Mouse (Mus musculus) MEL (cell line): ENCODE data around the gene 0610010K14Rik. TPM values are rescaled to one million over a fixed set of nuclear protein-coding genes. Genes with fewer than 3 reads are reported as not detected.

Source experiments
- polyA plus RNA-seq, 2 experiments: library from polyadenylated mRNA; stranded (reverse) in 1 of 2; unstranded in 1 of 2; fragments of >175 nt in 1 of 2; fragments of >200 nt in 1 of 2; gene quantifications; 2 replicates each; pipeline versions ENCODE4 v1.2.1 to v1.2.4; 2012; ENCODE audit warnings: low replicate concordance in 2 of 2, low read depth in 1 of 2; ENCODE audit not compliant: insufficient read length in 2 of 2, insufficient read depth in 1 of 2, missing spikeins in 1 of 2
- total RNA-seq: library from RNA; depleted of rRNA; stranded (reverse); fragments of 300-350 nt; gene quantifications from 2 replicates; pipeline ENCODE4 v1.2.3, GENCODE M21; 2012; rRNA removed

0610010K14Rik gene
- total and polyA plus RNA-seq, 3 experiments, result 60.4 to 189 TPM; not detected in 1

Other genes starting within 250 kb of the 0610010K14Rik start
- gene Gabarap, start 246.8 kb downstream of the 0610010K14Rik start, total RNA-seq, result 105 and 132 TPM in 2 replicates
- gene Gabarap, start 246.8 kb downstream of the 0610010K14Rik start, polyA plus RNA-seq, result 100 to 1,000 TPM in 1 of 2 experiments, not detected in 1; 241 TPM
- gene Phf23, start 242.1 kb downstream of the 0610010K14Rik start, total RNA-seq, result 88.2 and 112 TPM in 2 replicates
- gene Phf23, start 242.1 kb downstream of the 0610010K14Rik start, polyA plus RNA-seq, result 100 to 1,000 TPM in 1 of 2 experiments, not detected in 1; 108 TPM
- 40.1 and 41.9 TPM in 2 replicates for gene Dvl2, start 237.3 kb downstream of the 0610010K14Rik start, total RNA-seq
- 10 to 100 TPM in 1 of 2 experiments, not detected in 1; 38.5 TPM for gene Dvl2, start 237.3 kb downstream of the 0610010K14Rik start, polyA plus RNA-seq
- gene Acadvl, start 222.5 kb downstream of the 0610010K14Rik start, total RNA-seq, result 123 and 140 TPM in 2 replicates
- gene Acadvl, start 222.5 kb downstream of the 0610010K14Rik start, polyA plus RNA-seq, result 10 to 100 TPM in 1 of 2 experiments, not detected in 1; 92.5 TPM
- gene Dlg4, start 221.0 kb downstream of the 0610010K14Rik start, total RNA-seq, result 6.5 and 7.9 TPM in 2 replicates
- gene Dlg4, start 221.0 kb downstream of the 0610010K14Rik start, polyA plus RNA-seq, result 10 to 100 TPM in 1 of 2 experiments, not detected in 1; 24.7 TPM
- 0.13 TPM in 1 of 2 replicates, not detected in the other for gene Asgr1, start 183.8 kb downstream of the 0610010K14Rik start, total RNA-seq
- gene Asgr1, start 183.8 kb downstream of the 0610010K14Rik start, polyA plus RNA-seq, result under 1 TPM in 1 of 2 experiments, not detected in 1; 0.31 TPM
- gene Asgr2, start 145.3 kb downstream of the 0610010K14Rik start, total RNA-seq, result not detected in 2 replicates
- gene Asgr2, start 145.3 kb downstream of the 0610010K14Rik start, polyA plus RNA-seq, result not detected
- 0.12 TPM in 1 of 2 replicates, not detected in the other for gene Mgl2, start 107.6 kb downstream of the 0610010K14Rik start, total RNA-seq
- under 1 TPM in 1 of 2 experiments, not detected in 1; 0.06 TPM for gene Mgl2, start 107.6 kb downstream of the 0610010K14Rik start, polyA plus RNA-seq
- gene Clec10a, start 81.7 kb downstream of the 0610010K14Rik start, total RNA-seq, result 5.0 and 8.4 TPM in 2 replicates
- 10 to 100 TPM in 1 of 2 experiments, not detected in 1; 10.8 TPM for gene Clec10a, start 81.7 kb downstream of the 0610010K14Rik start, polyA plus RNA-seq
- 0.31 and 0.33 TPM in 2 replicates for gene Slc16a11, start 25.2 kb downstream of the 0610010K14Rik start, total RNA-seq
- 1 to 10 TPM in 1 of 2 experiments, not detected in 1; 1.2 TPM for gene Slc16a11, start 25.2 kb downstream of the 0610010K14Rik start, polyA plus RNA-seq
- gene Slc16a13, start 16.9 kb downstream of the 0610010K14Rik start, total RNA-seq, result 3.1 and 4.2 TPM in 2 replicates
- gene Slc16a13, start 16.9 kb downstream of the 0610010K14Rik start, polyA plus RNA-seq, result 1 to 10 TPM in 1 of 2 experiments, not detected in 1; 7.9 TPM
- not detected in 2 replicates for gene Bcl6b, start 8.1 kb downstream of the 0610010K14Rik start, total RNA-seq
- not detected for gene Bcl6b, start 8.1 kb downstream of the 0610010K14Rik start, polyA plus RNA-seq
- 2.3 and 3.7 TPM in 2 replicates for gene Gm21988, start 1.9 kb upstream of the 0610010K14Rik start, total RNA-seq
- gene Gm21988, start 1.9 kb upstream of the 0610010K14Rik start, polyA plus RNA-seq, result 1 to 10 TPM in 1 of 2 experiments, not detected in 1; 4.1 TPM
- 46.8 and 56.2 TPM in 2 replicates for gene Rnasek, start 1.9 kb upstream of the 0610010K14Rik start, total RNA-seq
- gene Rnasek, start 1.9 kb upstream of the 0610010K14Rik start, polyA plus RNA-seq, result 100 to 1,000 TPM in 1 of 2 experiments, not detected in 1; 179 TPM
- not detected in 2 replicates for gene Alox12, start 17.4 kb upstream of the 0610010K14Rik start, total RNA-seq
- under 1 TPM in 1 of 2 experiments, not detected in 1; 0.03 TPM for gene Alox12, start 17.4 kb upstream of the 0610010K14Rik start, polyA plus RNA-seq
- not detected in 2 replicates for gene Alox12e, start 84.7 kb upstream of the 0610010K14Rik start, total RNA-seq
- not detected for gene Alox12e, start 84.7 kb upstream of the 0610010K14Rik start, polyA plus RNA-seq
- not detected in 2 replicates for gene Alox15, start 114.1 kb upstream of the 0610010K14Rik start, total RNA-seq
- gene Alox15, start 114.1 kb upstream of the 0610010K14Rik start, polyA plus RNA-seq, result not detected
- gene Pelp1, start 172.1 kb upstream of the 0610010K14Rik start, total RNA-seq, result 46.4 and 50.6 TPM in 2 replicates
- gene Pelp1, start 172.1 kb upstream of the 0610010K14Rik start, polyA plus RNA-seq, result 10 to 100 TPM in 1 of 2 experiments, not detected in 1; 70.1 TPM
- 200 and 241 TPM in 2 replicates for gene Arrb2, start 194.7 kb upstream of the 0610010K14Rik start, total RNA-seq
- 100 to 1,000 TPM in 1 of 2 experiments, not detected in 1; 272 TPM for gene Arrb2, start 194.7 kb upstream of the 0610010K14Rik start, polyA plus RNA-seq
- gene Med11, start 214.0 kb upstream of the 0610010K14Rik start, total RNA-seq, result 43.0 and 43.3 TPM in 2 replicates
- 10 to 100 TPM in 1 of 2 experiments, not detected in 1; 40.0 TPM for gene Med11, start 214.0 kb upstream of the 0610010K14Rik start, polyA plus RNA-seq
- gene Zmynd15, start 221.5 kb upstream of the 0610010K14Rik start, total RNA-seq, result not detected in 2 replicates
- under 1 TPM in 1 of 2 experiments, not detected in 1; 0.14 TPM for gene Zmynd15, start 221.5 kb upstream of the 0610010K14Rik start, polyA plus RNA-seq
- not detected in 2 replicates for gene Cxcl16, start 222.1 kb upstream of the 0610010K14Rik start, total RNA-seq
- not detected for gene Cxcl16, start 222.1 kb upstream of the 0610010K14Rik start, polyA plus RNA-seq